Mouse (Mus musculus) erythroblast, adult 5-6 weeks (primary cell): ENCODE results near the gene Rrp8. TPM values are rescaled to one million over a fixed set of nuclear protein-coding genes. Genes with fewer than 3 reads are reported as not detected.

Experiments
- ATAC-seq: replicated peaks from 2 replicates; pipeline ENCODE4 v1.8.0; 2016; ENCODE audit warnings: moderate number of reproducible peaks, mild to moderate bottlenecking, moderate TSS enrichment, inconsistent platforms; ENCODE audit not compliant: poor library complexity, low FRiP score, severe bottlenecking
- total RNA-seq, 2 experiments: library from RNA; stranded (forward) in 1 of 2; stranded (reverse) in 1 of 2; fragments of 150-400 nt in 1 of 2; fragments of 200-764, 138-1000 nt in 1 of 2; gene quantifications; 2 replicates each; pipeline versions ENCODE4 v1.2.3 to v1.2.4; 2015 to 2017; ENCODE audit warnings: low replicate concordance in 2 of 2

Gene Rrp8
- total RNA-seq (2015; ENCODE audit: low replicate concordance) (7.3 and 16.7 TPM in 2 replicates), total RNA-seq (2017; ENCODE audit: low replicate concordance) (2.4 and 26.3 TPM in 2 replicates)

DNA sequence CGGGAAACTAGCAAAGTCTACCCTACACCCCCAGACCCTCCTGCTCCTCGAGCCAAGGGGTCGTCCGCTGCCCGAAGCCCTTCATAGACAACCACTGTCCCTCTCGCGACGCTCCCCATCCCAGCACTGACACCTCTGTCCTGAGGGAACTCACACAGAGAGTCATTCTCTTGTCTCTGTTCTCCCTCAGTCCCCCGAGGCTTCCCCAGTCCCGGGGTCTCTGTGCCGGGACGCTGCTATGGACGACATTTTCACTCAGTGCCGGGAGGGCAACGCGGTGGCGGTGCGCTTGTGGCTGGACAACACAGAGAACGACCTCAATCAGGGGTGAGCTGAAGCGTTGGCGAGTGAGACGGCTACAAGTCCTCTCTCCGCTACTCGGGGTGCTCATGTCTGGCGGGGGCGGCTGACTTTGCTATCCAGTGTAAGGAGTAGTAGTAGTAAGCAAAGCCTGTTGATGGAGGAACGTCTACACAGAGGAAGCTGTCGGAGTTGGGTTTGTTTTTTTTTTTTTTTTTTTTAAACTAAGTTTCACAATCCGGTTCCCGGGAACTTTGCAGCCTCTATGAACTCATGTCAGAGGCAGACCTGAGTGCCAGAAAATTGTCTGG lies at the start of gene Rrp8:
Gene Rrp8, minus strand, starts transcription at position 475 of the 611 bp plus-strand sequence.
- peak; percentile 56 for ATAC-seq

- no peak for ATAC-seq
These were observed 49.5 kb upstream of the Rrp8 start for GRCm38 (mm10) chr7:105786506-105787284.

GRCm38 (mm10) chr7:105784556-105784955 lies 47.4 kb upstream of the Rrp8 start:
- ATAC-seq = no peak

DNA sequence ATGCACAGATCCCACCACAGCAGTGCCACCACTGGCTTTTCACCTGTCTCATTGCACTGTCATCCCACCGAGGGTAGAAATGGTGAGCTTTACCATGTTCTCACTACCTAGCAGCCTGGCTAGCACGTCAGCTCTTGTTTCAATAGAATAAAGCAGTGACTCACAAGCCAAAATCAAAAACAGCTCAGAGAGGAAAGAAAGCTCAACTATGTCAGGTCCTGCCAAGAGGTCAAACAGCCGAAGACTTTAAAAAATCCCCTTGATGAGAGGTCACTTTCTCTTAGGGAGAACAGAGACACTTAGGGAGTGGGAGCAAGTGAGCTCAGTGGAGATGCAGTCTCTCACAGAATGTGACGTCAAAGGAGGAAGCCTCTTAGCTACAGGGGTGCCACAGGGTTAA lies 46.7 kb upstream of the Rrp8 start:
- ATAC-seq = no peak

DNA sequence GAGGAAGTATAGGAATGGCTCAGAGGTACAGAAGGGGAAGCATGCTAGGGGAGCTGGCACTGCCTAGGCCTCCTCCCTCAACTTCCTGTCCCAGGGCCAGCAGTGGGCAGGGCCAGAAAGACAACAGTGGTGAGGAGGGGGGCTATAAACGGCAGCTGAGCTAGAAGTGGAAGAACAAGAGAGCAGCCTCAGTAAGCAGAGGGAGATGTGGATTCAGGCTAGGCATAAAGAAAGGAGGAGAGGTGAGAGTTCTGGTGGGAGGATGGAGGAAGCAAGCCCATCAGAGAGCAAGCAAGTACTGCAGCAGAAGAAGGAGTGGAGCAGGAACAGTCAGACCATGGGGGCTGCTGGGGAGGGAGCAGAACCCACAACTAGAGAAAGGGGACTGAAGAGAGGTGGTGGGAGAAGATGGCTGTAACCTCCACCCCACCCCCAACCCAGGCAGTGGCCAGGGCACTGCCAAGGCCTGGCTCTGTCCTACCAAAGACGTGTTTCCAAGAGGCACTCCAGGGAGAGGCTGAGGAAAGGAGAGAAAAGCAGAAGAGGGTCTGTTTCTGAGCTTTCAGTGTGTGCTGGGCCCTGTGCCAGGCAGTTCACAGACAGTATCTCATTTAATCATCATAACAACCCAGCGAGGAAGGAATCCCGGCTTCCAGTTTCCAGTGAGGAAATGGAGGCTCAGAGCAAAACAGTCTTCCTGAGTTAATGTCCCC lies 41.5 kb upstream of the Rrp8 start:
- no peak for ATAC-seq

- ATAC-seq = no peak
These were observed 40.8 kb upstream of the Rrp8 start for GRCm38 (mm10) chr7:105777797-105778552.

GRCm38 (mm10) chr7:105777316-105777715 lies 40.1 kb upstream of the Rrp8 start:
- no peak for ATAC-seq

- no peak for ATAC-seq
These were observed 38.8 kb upstream of the Rrp8 start for GRCm38 (mm10) chr7:105776026-105776425.

DNA sequence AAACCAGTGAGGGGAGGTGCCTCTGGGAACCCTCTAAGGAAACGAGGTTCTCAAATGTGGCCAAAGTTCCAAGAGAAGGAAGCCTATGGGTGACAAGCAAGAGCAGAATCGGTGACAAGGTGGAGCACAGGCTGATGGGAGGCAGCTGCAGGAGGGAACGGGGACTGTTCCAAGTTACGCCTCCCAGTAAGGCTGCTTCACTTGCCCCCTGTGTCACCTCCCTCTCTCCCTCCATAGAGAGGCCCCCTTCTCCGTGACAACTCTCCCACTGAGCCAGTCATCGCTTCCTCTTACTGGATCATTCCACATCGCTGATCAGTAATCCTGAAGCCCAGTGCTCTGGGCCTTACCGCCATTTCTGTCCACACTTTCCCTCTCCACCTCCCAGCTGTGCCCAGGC lies 37.5 kb upstream of the Rrp8 start:
- ATAC-seq = no peak

DNA sequence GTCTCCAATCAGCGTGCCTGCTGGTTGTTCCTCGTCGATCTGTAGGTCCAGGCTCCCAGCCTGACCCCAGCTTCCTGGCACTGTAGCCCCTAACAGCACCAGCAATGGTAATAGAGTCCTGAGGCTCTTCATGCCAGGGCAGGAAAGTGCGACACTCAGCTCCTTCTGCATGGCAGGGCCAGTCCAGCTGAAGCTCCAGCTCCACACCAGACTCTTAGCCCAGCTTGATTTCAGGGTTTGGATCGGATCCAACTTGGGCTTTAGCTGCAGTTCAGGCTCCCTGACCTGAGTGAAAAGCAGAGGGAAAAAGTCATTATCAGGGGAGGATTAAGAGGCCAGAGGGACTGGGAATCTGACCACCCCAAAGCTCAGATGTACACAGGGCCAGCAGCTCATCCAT lies 35.9 kb upstream of the Rrp8 start:
- no peak for ATAC-seq

- no peak for ATAC-seq
These were observed 35.1 kb upstream of the Rrp8 start for GRCm38 (mm10) chr7:105772331-105772730.

DNA sequence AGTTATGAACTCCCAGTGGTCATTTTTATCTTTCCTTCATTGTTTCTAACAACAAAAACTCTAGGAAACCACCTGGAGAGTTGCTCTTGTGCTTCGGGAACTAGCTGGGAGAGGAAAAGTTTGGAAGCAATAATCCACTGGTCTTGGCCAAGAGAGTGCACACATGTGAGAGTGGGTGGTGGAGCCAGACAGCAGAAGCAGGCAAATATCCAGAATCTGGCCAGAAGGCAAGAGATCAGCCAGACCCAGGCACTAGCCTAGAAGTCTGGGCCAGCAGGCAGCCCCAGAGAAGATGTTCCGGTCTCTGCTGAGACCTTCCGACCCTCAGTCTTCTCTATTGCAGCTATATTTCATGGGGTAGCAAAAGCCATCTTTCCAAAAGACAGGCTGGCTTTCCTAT lies 32.8 kb upstream of the Rrp8 start:
- ATAC-seq = no peak

- ATAC-seq = no peak
These were observed 30.6 kb upstream of the Rrp8 start for GRCm38 (mm10) chr7:105767729-105768165.

- no peak for ATAC-seq
These were observed 27.1 kb upstream of the Rrp8 start for GRCm38 (mm10) chr7:105764331-105764730.

- ATAC-seq = no peak
These were observed 25.5 kb upstream of the Rrp8 start for GRCm38 (mm10) chr7:105762517-105763270.

GRCm38 (mm10) chr7:105761813-105762484 lies 24.8 kb upstream of the Rrp8 start:
- no peak for ATAC-seq

GRCm38 (mm10) chr7:105753281-105753680 lies 16.1 kb upstream of the Rrp8 start:
- no peak for ATAC-seq

GRCm38 (mm10) chr7:105752716-105753115 lies 15.5 kb upstream of the Rrp8 start:
- ATAC-seq = no peak
